Mouse (Mus musculus) MEL (cell line): ENCODE measurements around the gene Pak7. TPM values are rescaled to one million over a fixed set of nuclear protein-coding genes. Genes with fewer than 3 reads are reported as not detected.

Experiments
- DNase-seq: peaks from one replicate; pipeline ENCODE4 v3.0.0; 2011; ENCODE audit warnings: low read depth, low spot score
- H3K27ac ChIP-seq: 2 replicates; pipeline ENCODE4 v1.5.1; 2012; ENCODE audit warnings: low read depth, mild to moderate bottlenecking, control low read depth, low read length, moderate library complexity; ENCODE audit not compliant: control insufficient read depth
- H3K27me3 ChIP-seq, 2 experiments: fragments of 150-350 bp in 1 of 2; sonication (generic) in 1 of 2; 2 replicates each; pipeline ENCODE4 v1.6.1; 2012; ENCODE audit warnings: low read length in 2 of 2, mild to moderate bottlenecking in 2 of 2, improper control_type of control experiment in 1 of 2, moderate library complexity in 1 of 2; ENCODE audit not compliant: insufficient read depth in 2 of 2, control insufficient read depth in 1 of 2
- H3K36me3 ChIP-seq, 2 experiments: 2 replicates each; pipeline ENCODE4 v1.6.1; 2012 to 2014; ENCODE audit warnings: low read length in 2 of 2, improper control_type of control experiment in 1 of 2, inconsistent platforms in 1 of 2, mild to moderate bottlenecking in 1 of 2; ENCODE audit not compliant: insufficient read depth in 2 of 2, control insufficient read depth in 1 of 2
- H3K4me1 ChIP-seq, 2 experiments: fragments of 150-350 bp in 1 of 2; sonication (generic) in 1 of 2; 2 replicates each; pipeline ENCODE4 v1.6.1; 2012; ENCODE audit warnings: low read length in 2 of 2, improper control_type of control experiment in 1 of 2, mild to moderate bottlenecking in 1 of 2; ENCODE audit not compliant: insufficient read depth in 2 of 2, control insufficient read depth in 1 of 2
- H3K4me3 ChIP-seq, 2 experiments: fragments of 150-350 bp in 1 of 2; sonication (generic) in 1 of 2; 2 replicates each; pipeline ENCODE4 v1.5.1; 2012; ENCODE audit warnings: low read depth in 2 of 2, low read length in 2 of 2, mild to moderate bottlenecking in 2 of 2, moderate library complexity in 2 of 2, control low read depth in 1 of 2, improper control_type of control experiment in 1 of 2; ENCODE audit not compliant: control insufficient read depth in 1 of 2, insufficient read depth in 1 of 2
- H3K79me2 ChIP-seq: 2 replicates; pipeline ENCODE4 v1.6.1; 2012; ENCODE audit warnings: mild to moderate bottlenecking, low read length, moderate library complexity; ENCODE audit not compliant: control insufficient read depth, poor library complexity, insufficient read depth
- H3K9ac ChIP-seq: 2 replicates; pipeline ENCODE4 v1.6.1; 2012; ENCODE audit warnings: low read depth, mild to moderate bottlenecking, control low read depth, low read length, moderate library complexity; ENCODE audit not compliant: control insufficient read depth, poor library complexity, severe bottlenecking
- H3K9me3 ChIP-seq: fragments of 150-350 bp; sonication (generic); replicated peaks from 2 replicates; pipeline ENCODE4 v1.6.1; 2012; ENCODE audit warnings: mild to moderate bottlenecking, low read length, improper control_type of control experiment, moderate library complexity; ENCODE audit not compliant: insufficient read depth
- CTCF ChIP-seq, 3 experiments: IDR thresholded peaks in 2 of 3; conservative IDR thresholded peaks in 1 of 3; 2 replicates each; pipeline ENCODE4 v1.5.1; 2011 to 2012; ENCODE audit warnings: low read length in 3 of 3, low read depth in 2 of 3, mild to moderate bottlenecking in 2 of 3, improper control_type of control experiment in 1 of 3, inconsistent platforms in 1 of 3, mixed read lengths in 1 of 3, moderate library complexity in 1 of 3; ENCODE audit not compliant: control insufficient read depth in 1 of 3, insufficient read depth in 1 of 3, poor library complexity in 1 of 3, severe bottlenecking in 1 of 3
- E2F4 ChIP-seq: IDR thresholded peaks from 2 replicates; pipeline ENCODE4 v1.6.1; 2011; ENCODE audit warnings: low read depth, low read length, improper control_type of control experiment, borderline replicate concordance
- ELF1 ChIP-seq: IDR thresholded peaks from 2 replicates; pipeline ENCODE4 v1.6.1; 2014; ENCODE audit warnings: low read depth, mild to moderate bottlenecking, inconsistent platforms, low read length, improper control_type of control experiment, moderate library complexity
- GABPA ChIP-seq: IDR thresholded peaks from 2 replicates; pipeline ENCODE4 v1.6.1; 2012; ENCODE audit warnings: low read depth, mild to moderate bottlenecking, inconsistent platforms, low read length, improper control_type of control experiment, moderate library complexity
- GATA1 ChIP-seq: IDR thresholded peaks from 2 replicates; pipeline ENCODE4 v1.6.1; 2011; ENCODE audit warnings: low read depth, low read length, improper control_type of control experiment
- JUND ChIP-seq: IDR thresholded peaks from 2 replicates; pipeline ENCODE4 v1.6.1; 2011; ENCODE audit warnings: low read depth, mild to moderate bottlenecking, improper control_type of control experiment, low read length
- MAFK ChIP-seq: IDR thresholded peaks from 2 replicates; pipeline ENCODE4 v1.6.1; 2011; ENCODE audit warnings: low read depth, mild to moderate bottlenecking, low read length, improper control_type of control experiment, borderline replicate concordance
- MAX ChIP-seq: IDR thresholded peaks from 2 replicates; pipeline ENCODE4 v1.6.1; 2011; ENCODE audit warnings: low read length, improper control_type of control experiment
- MAZ ChIP-seq: IDR thresholded peaks from 2 replicates; pipeline ENCODE4 v1.6.1; 2012; ENCODE audit warnings: low read depth, mild to moderate bottlenecking, inconsistent platforms, low read length, improper control_type of control experiment
- MXI1 ChIP-seq: IDR thresholded peaks from 2 replicates; pipeline ENCODE4 v1.6.1; 2011; ENCODE audit warnings: mild to moderate bottlenecking, low read depth, low read length, improper control_type of control experiment
- NELFE ChIP-seq: IDR thresholded peaks from 2 replicates; pipeline ENCODE4 v1.6.1; 2011; ENCODE audit warnings: low read depth, low read length, improper control_type of control experiment
- NRF1 ChIP-seq: IDR thresholded peaks from 2 replicates; pipeline ENCODE4 v1.6.1; 2014; ENCODE audit warnings: low read depth, mild to moderate bottlenecking, inconsistent platforms, low read length, improper control_type of control experiment, moderate library complexity; ENCODE audit not compliant: poor library complexity, insufficient read depth, severe bottlenecking
- POLR2AphosphoS2 ChIP-seq: IDR thresholded peaks from 2 replicates; pipeline ENCODE4 v1.6.1; 2011; ENCODE audit warnings: low read length, improper control_type of control experiment
- RAD21 ChIP-seq: IDR thresholded peaks from 2 replicates; pipeline ENCODE4 v1.6.1; 2011; ENCODE audit warnings: mild to moderate bottlenecking, low read depth, low read length, improper control_type of control experiment
- SIN3A ChIP-seq: IDR thresholded peaks from 2 replicates; pipeline ENCODE4 v1.6.1; 2012; ENCODE audit warnings: low read length, improper control_type of control experiment, inconsistent platforms
- TBP ChIP-seq: IDR thresholded peaks from 2 replicates; pipeline ENCODE4 v1.8.0; 2011; ENCODE audit warnings: low read depth, low read length, improper control_type of control experiment
- TCF12 ChIP-seq: IDR thresholded peaks from 2 replicates; pipeline ENCODE4 v1.6.1; 2014; ENCODE audit warnings: low read depth, mild to moderate bottlenecking, inconsistent platforms, low read length, improper control_type of control experiment, moderate library complexity
- UBTF ChIP-seq: IDR thresholded peaks from 2 replicates; pipeline ENCODE4 v1.6.1; 2012; ENCODE audit warnings: low read depth, mild to moderate bottlenecking, inconsistent platforms, low read length, improper control_type of control experiment, moderate library complexity, borderline replicate concordance; ENCODE audit not compliant: insufficient read depth
- USF1 ChIP-seq: IDR thresholded peaks from 2 replicates; pipeline ENCODE4 v1.6.1; 2014; ENCODE audit warnings: low read depth, mild to moderate bottlenecking, inconsistent platforms, low read length, improper control_type of control experiment, moderate library complexity
- ZNF384 ChIP-seq: IDR thresholded peaks from 2 replicates; pipeline ENCODE4 v1.6.1; 2012; ENCODE audit warnings: low read depth, mild to moderate bottlenecking, inconsistent platforms, low read length, improper control_type of control experiment
- polyA plus RNA-seq, 2 experiments: library from polyadenylated mRNA; stranded (reverse) in 1 of 2; unstranded in 1 of 2; fragments of >175 nt in 1 of 2; fragments of >200 nt in 1 of 2; gene quantifications; 2 replicates each; pipeline versions ENCODE4 v1.2.1 to v1.2.4; 2012; ENCODE audit warnings: low replicate concordance in 2 of 2, low read depth in 1 of 2; ENCODE audit not compliant: insufficient read length in 2 of 2, insufficient read depth in 1 of 2, missing spikeins in 1 of 2
- total RNA-seq: library from RNA; depleted of rRNA; stranded (reverse); fragments of 300-350 nt; gene quantifications from 2 replicates; pipeline ENCODE4 v1.2.3, GENCODE M21; 2012

The Pak7 gene
- total and polyA plus RNA-seq, 3 experiments, result not detected

DNA sequence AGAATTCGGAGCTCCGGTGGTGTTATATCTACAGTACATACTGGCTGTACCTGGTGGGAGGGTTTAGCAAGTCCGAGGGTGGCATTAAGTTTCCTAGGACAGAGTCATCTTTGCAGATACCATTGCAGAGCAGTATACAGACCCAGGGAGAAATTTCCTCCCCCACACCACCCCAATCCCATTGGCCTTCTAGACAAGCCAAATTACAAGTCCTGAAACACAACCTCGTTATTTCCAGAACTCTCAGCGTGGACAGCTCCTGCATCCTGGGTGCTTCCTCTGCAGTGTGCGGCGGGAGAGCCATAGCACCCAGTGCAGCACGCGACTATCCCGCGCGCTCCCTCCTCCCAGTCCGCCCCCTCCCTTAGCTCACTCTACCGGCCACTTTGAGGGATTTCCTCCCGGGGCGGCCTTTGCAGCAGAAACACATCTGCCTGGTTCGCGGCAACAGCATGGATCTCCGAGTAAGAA lies 329.9 kb downstream of the Pak7 start:
- Histone ChIP-seq H3K4me3 (no peak overlapping the region), H3K4me1 (no peaks in the 10 kb centered on the region), H3K9me3 (no peaks in the 10 kb centered on the region), H3K27ac (no peak overlapping the region), H3K36me3 (no peaks in the 10 kb centered on the region), H3K79me2 (no peaks in the 10 kb centered on the region), H3K9ac (no peak overlapping the region), H3K27me3 (no peaks in the 10 kb centered on the region)
- DNase-seq, result no peak
- TF ChIP-seq GATA1, result no peak
- no peak for TF ChIP-seq NELFE
- no peak for TF ChIP-seq E2F4
- no peak for TF ChIP-seq TCF12
- TF ChIP-seq SIN3A, result no peak
- TF ChIP-seq UBTF, result no peak
- no peak for TF ChIP-seq MAFK
- TF ChIP-seq POLR2AphosphoS2, result no peak
- no peak for TF ChIP-seq TBP
- no peak for TF ChIP-seq ELF1
- TF ChIP-seq CTCF (IDR thresholded peaks at IDR 0.05 in 2 of 3, conservative IDR thresholded peaks at IDR 0.05 in 1 of 3; ENCODE audit: control insufficient read depth in 1 of 3, insufficient read depth in 1 of 3, low read depth in 2 of 3, low read length in 3 of 3, poor library complexity in 1 of 3, severe bottlenecking in 1 of 3), result no peak
- no peak for TF ChIP-seq MAZ
- TF ChIP-seq NRF1, result no peak
- TF ChIP-seq USF1, result no peak

DNA sequence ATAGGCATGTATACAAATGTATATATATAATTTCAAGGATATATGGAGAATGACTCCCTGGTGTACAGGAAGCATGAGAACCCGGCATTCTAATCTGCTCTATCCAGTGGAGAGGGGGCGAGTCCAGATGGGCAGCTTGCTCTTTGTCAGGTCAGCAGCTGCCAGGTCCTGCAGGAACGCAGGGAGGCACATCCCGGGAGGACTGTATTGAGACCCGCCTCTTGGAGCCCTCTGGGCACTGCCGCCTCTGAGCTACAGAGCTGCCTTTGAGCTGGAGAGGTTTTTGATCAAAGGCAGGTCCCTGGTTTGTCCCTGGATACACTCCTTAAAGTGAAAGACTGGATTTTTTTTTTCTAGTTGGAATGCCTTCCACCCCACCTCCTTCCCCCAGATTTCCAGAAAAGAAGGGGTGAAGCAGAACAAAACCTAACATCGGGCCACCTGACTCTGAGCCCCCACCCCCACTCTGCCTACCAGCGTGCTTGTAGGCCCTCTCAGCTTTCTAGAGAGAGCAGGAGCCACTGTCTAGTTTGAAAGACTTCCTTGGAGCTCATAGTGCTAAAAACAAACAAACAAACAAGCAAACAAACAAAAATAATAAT lies 336.0 kb downstream of the Pak7 start, which contains the start of gene Lamp5:
Gene Lamp5, plus strand, starts transcription at position 552 of the 602 bp plus-strand sequence.
- no peaks in the 10 kb centered on the region for H3K27me3 ChIP-seq
- no peaks in the 10 kb centered on the region for H3K4me1 ChIP-seq
- no peaks in the 10 kb centered on the region for H3K79me2 ChIP-seq
- no peak within 1 kb of the TSS for H3K27ac ChIP-seq
- TF ChIP-seq GATA1 (no peak), NRF1 (no peak), MXI1 (no peak), MAX (no peak), UBTF (no peak), RAD21 (no peak), CTCF (IDR thresholded peaks at IDR 0.05 in 2 of 3, conservative IDR thresholded peaks at IDR 0.05 in 1 of 3; ENCODE audit: control insufficient read depth in 1 of 3, insufficient read depth in 1 of 3, low read depth in 2 of 3, low read length in 3 of 3, poor library complexity in 1 of 3, severe bottlenecking in 1 of 3) (no peak), ZNF384 (no peak), JUND (no peak), GABPA (no peak)
- H3K9ac ChIP-seq, result no peak within 1 kb of the TSS
- H3K9me3 ChIP-seq, result no peaks in the 10 kb centered on the region
- DNase-seq, result no peak
- H3K4me3 ChIP-seq, result no peak within 1 kb of the TSS
- no peaks in the 10 kb centered on the region for H3K36me3 ChIP-seq
